In genomic region chr11:53567224-53568014, GRCm38 (mm10) we compare ENCODE assay signal across 8 mouse cellular contexts. TPM values are rescaled to one million over a fixed set of nuclear protein-coding genes. Genes with fewer than 3 reads are reported as not detected.
DNase-seq lines count a peak whose midpoint lies in the region; ATAC-seq lines count a peak whose summit lies in the region.

Gene Kif3a (plus strand): TSS chr11:53567379.

- peak within 1 kb of the TSS; percentile 84 for H3K9ac ChIP-seq in heart, embryonic 14.5 days (ENCODE audit: low read length)
- peak within 1 kb of the TSS; percentile 81 for H3K9ac ChIP-seq in liver, embryonic 13.5 days
- peak within 1 kb of the TSS; percentile 85 for H3K9ac ChIP-seq in stomach, embryonic 16.5 days (ENCODE audit: low read length)

- no peaks in the 10 kb centered on the region for H3K9me3 ChIP-seq in heart, embryonic 14.5 days (ENCODE audit: control insufficient read depth, low read length)
- no peaks in the 10 kb centered on the region for H3K9me3 ChIP-seq in liver, embryonic 13.5 days (replicated peaks)
- no peaks in the 10 kb centered on the region for H3K9me3 ChIP-seq in stomach, embryonic 16.5 days (replicated peaks; ENCODE audit: control insufficient read depth, low read length)

- WGBS in heart, embryonic 14.5 days, result 1% methylated on average over 67 of the region's 69 CpGs
- WGBS in liver, embryonic 13.5 days (ENCODE audit: insufficient replicate concordance), result under 1% methylated on average over 69 of the region's 69 CpGs
- whole genome bisulfite sequencing in stomach, embryonic 16.5 days, result under 1% methylated on average over 69 of the region's 69 CpGs

- H3K27me3 ChIP-seq in heart, embryonic 14.5 days (ENCODE audit: control insufficient read depth, insufficient read depth, low read length), result no peaks in the 10 kb centered on the region
- no peaks in the 10 kb centered on the region for H3K27me3 ChIP-seq in liver, embryonic 13.5 days
- no peaks in the 10 kb centered on the region for H3K27me3 ChIP-seq in stomach, embryonic 16.5 days (ENCODE audit: control insufficient read depth, insufficient read depth, low read length)

- H3K4me3 ChIP-seq in heart, embryonic 14.5 days (ENCODE audit: control insufficient read depth in 1 of 2, insufficient read depth in 1 of 2, low read depth in 1 of 2, low read length in 2 of 2), result peak within 1 kb of the TSS; percentile 61 to 85
- peak within 1 kb of the TSS; percentile 84 for H3K4me3 ChIP-seq in liver, embryonic 13.5 days (replicated peaks)
- H3K4me3 ChIP-seq in stomach, embryonic 16.5 days (replicated peaks; ENCODE audit: low read length), result peak within 1 kb of the TSS; percentile 88

- peaks cover 8% of the 10 kb centered on the region for H3K36me3 ChIP-seq in heart, embryonic 14.5 days (ENCODE audit: control insufficient read depth, insufficient read depth, low read length)
- H3K36me3 ChIP-seq in liver, embryonic 13.5 days, result no peaks in the 10 kb centered on the region
- H3K36me3 ChIP-seq in stomach, embryonic 16.5 days (ENCODE audit: control insufficient read depth, insufficient read depth, low read length), result no peaks in the 10 kb centered on the region

- H3K4me1 ChIP-seq in heart, embryonic 14.5 days (ENCODE audit: control insufficient read depth in 2 of 2, insufficient read depth in 2 of 2, low read length in 2 of 2), result peaks cover 2 to 4% of the 10 kb centered on the region in 2 experiments; a peak in 1 of 4 replicates
- H3K4me1 ChIP-seq in liver, embryonic 13.5 days (replicated peaks), result peaks cover 20% of the 10 kb centered on the region
- peaks cover 5% of the 10 kb centered on the region; the same call in 1 of the 2 replicates for H3K4me1 ChIP-seq in stomach, embryonic 16.5 days (ENCODE audit: control insufficient read depth, insufficient read depth, low read length)

- H3K27ac ChIP-seq in heart, embryonic 14.5 days (replicated peaks in 1 of 2; ENCODE audit: control insufficient read depth in 1 of 2, insufficient read depth in 1 of 2, low read depth in 2 of 2, low read length in 2 of 2), result no peak within 1 kb of the TSS
- H3K27ac ChIP-seq in liver, embryonic 13.5 days, result peak within 1 kb of the TSS; percentile 47
- H3K27ac ChIP-seq in stomach, embryonic 16.5 days (ENCODE audit: low read length), result no peak within 1 kb of the TSS

- ATAC-seq in CD4-positive, CD25-positive, alpha-beta regulatory T cell, adult 4 months, result peak; percentile 96
- ATAC-seq in heart, embryonic 14.5 days (ENCODE audit: insufficient number of reproducible peaks, insufficient read depth, low FRiP score, low read depth), result peak; percentile 92
- peak; percentile 97 for ATAC-seq in liver, embryonic 13.5 days (ENCODE audit: low read depth)
- ATAC-seq in stomach, embryonic 16.5 days (ENCODE audit: insufficient read depth, low FRiP score), result peak; percentile 98

- DNase-seq in c-Kit-negative CD71-positive TER-119-positive erythroid progenitor cells, embryonic 14.5 days (ENCODE audit: low read depth, low spot score), result peak; percentile 95
- DNase-seq in fibroblast of lung, adult 2 months (ENCODE audit: low read depth), result peak; percentile 89
- DNase-seq in kidney, postnatal 14 days, result peak; percentile 97
- peak; percentile 94 for DNase-seq in liver, embryonic 13.5 days
- DNase-seq in neural tube, embryonic 10.5 days (ENCODE audit: extremely low spot score, low spot score), result peak; percentile 97

- peak within 1 kb of the TSS; percentile 77 for H3K4me2 ChIP-seq in heart, embryonic 14.5 days (ENCODE audit: low read length)
- peak within 1 kb of the TSS; percentile 97 for H3K4me2 ChIP-seq in liver, embryonic 13.5 days
- peak within 1 kb of the TSS; percentile 92 for H3K4me2 ChIP-seq in stomach, embryonic 16.5 days (ENCODE audit: low read depth, low read length)

RNA-seq across cellular contexts. Expression of gene Kif3a, which starts in this region (rescaled TPM):
- polyA plus RNA-seq in CD4-positive, CD25-positive, alpha-beta regulatory T cell, adult 4 months (2017; shearing (Covaris generic)), result 1 to 10 TPM; 8.1 to 8.7 TPM
- polyA plus RNA-seq in heart, embryonic 14.5 days (2014; fragmentation: Nextera tagmentation; extraction: Ambion mirVana), result 38.0 and 38.3 TPM in 2 replicates
- 13.3 and 13.8 TPM in 2 replicates for polyA plus RNA-seq in liver, embryonic 13.5 days (2015; fragmentation: Nextera tagmentation; extraction: Ambion mirVana)
- 53.5 and 57.0 TPM in 2 replicates for polyA plus RNA-seq in stomach, embryonic 16.5 days (2015; fragmentation: Nextera tagmentation; extraction: Ambion mirVana)
